Mouse (Mus musculus) CH12.LX (cell line): ENCODE measurements around the gene Birc3.

ENCODE experiments used
- BHLHE40 ChIP-seq: IDR thresholded peaks from 2 replicates; pipeline ENCODE4 v1.6.1; 2011; ENCODE audit warnings: mild to moderate bottlenecking, low read depth, low read length, improper control_type of control experiment
- CHD2 ChIP-seq: IDR thresholded peaks from 2 replicates; pipeline ENCODE4 v1.6.1; 2011; ENCODE audit warnings: low read length, improper control_type of control experiment
- CTCF ChIP-seq, 2 experiments: IDR thresholded peaks in 1 of 2; conservative IDR thresholded peaks in 1 of 2; 2 replicates each; pipeline ENCODE4 v1.5.1; 2011 to 2012; ENCODE audit warnings: low read depth in 2 of 2, low read length in 2 of 2, improper control_type of control experiment in 1 of 2, inconsistent platforms in 1 of 2, mild to moderate bottlenecking in 1 of 2, moderate library complexity in 1 of 2
- GABPA ChIP-seq: IDR thresholded peaks from 2 replicates; pipeline ENCODE4 v1.6.1; 2012; ENCODE audit warnings: low read depth, low read length, improper control_type of control experiment, inconsistent platforms; ENCODE audit not compliant: insufficient replicate concordance
- MAX ChIP-seq: IDR thresholded peaks from 2 replicates; pipeline ENCODE4 v1.6.1; 2011; ENCODE audit warnings: low read length, improper control_type of control experiment
- MAZ ChIP-seq: IDR thresholded peaks from 2 replicates; pipeline ENCODE4 v1.6.1; 2012; ENCODE audit warnings: low read depth, mild to moderate bottlenecking, inconsistent platforms, low read length, improper control_type of control experiment, moderate library complexity
- POLR2A ChIP-seq: IDR thresholded peaks from 2 replicates; pipeline ENCODE4 v1.6.1; 2011; ENCODE audit warnings: low read depth, mild to moderate bottlenecking, improper control_type of control experiment, low read length
- RAD21 ChIP-seq: IDR thresholded peaks from 2 replicates; pipeline ENCODE4 v1.6.1; 2011; ENCODE audit warnings: low read depth, mild to moderate bottlenecking, low read length, improper control_type of control experiment, moderate library complexity
- ZKSCAN1 ChIP-seq: IDR thresholded peaks from 2 replicates; pipeline ENCODE4 v1.6.1; 2012; ENCODE audit warnings: low read depth, inconsistent platforms, low read length, improper control_type of control experiment, borderline replicate concordance

GRCm38 (mm10) chr9:7824916-7825315, 48.1 kb downstream of the Birc3 start:
- TF ChIP-seq ZKSCAN1 (no peak), MAZ (no peak), POLR2A (no peak), BHLHE40 (peak; percentile 96), CTCF (conservative IDR thresholded peaks at IDR 0.05 in 1 of 2, IDR thresholded peaks at IDR 0.05 in 1 of 2; ENCODE audit: low read depth in 2 of 2, low read length in 2 of 2) (no peak), CHD2 (no peak), MAX (no peak), RAD21 (no peak), GABPA (no peak)
